Mouse (Mus musculus): ENCODE measurements around the gene Hist1h1d. TPM values are rescaled to one million over a fixed set of nuclear protein-coding genes. Genes with fewer than 3 reads are reported as not detected.
A peak's percentile ranks its signal among the peaks of the same experiment; 100 is the strongest.
"Not testable (repeated sequence)": the region's sequence is repeated elsewhere in the genome, so short reads cannot be mapped to it uniquely, and the experiment has no call there.

The Hist1h1d gene
- total RNA-seq, 2 experiments from 2014 or later = 1.6 to 2.0 TPM

DNA sequence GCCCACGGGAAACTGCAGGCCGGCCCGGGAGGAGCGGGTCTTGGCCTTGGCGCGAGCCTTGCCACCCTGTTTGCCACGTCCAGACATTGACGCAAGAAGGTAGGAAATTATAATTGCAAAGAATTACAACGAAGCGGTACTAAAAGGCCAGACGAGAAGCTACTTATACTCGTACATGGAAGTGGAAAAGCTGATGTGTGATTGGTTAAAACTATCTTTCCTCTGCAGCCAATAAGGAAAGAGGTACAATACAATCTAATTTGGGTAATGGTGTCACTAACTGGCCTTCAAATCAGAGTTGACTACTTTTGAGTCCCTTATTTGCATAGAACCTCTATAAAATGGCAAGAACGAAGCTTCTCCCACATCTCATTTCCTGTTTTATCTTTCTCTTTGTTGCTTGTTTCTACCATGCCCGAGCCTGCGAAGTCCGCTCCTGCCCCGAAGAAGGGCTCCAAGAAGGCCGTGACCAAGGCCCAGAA, 18.0 kb downstream of the Hist1h1d start, which contains the start of the genes Hist1h2ae and Hist1h2bg:
Gene Hist1h2ae (minus strand): TSS at position 199 of the 482 bp plus-strand sequence.
Gene Hist1h2bg (plus strand): TSS at position 375 of the 482 bp plus-strand sequence.
- intact Hi-C loops (cut with DNase I) = no loop called here
- DNase-seq = peak in 1 of 2 experiments; percentile 47

- DNase-seq; intact Hi-C loops (cut with DNase I): not testable (repeated sequence)
Observed at GRCm38 (mm10) chr13:23571504-23572217, 18.6 kb downstream of the Hist1h1d start.

- intact Hi-C loops (cut with DNase I) = no loop called here
- no peak for DNase-seq
Observed at GRCm38 (mm10) chr13:23572218-23573033, 19.4 kb downstream of the Hist1h1d start.

DNA sequence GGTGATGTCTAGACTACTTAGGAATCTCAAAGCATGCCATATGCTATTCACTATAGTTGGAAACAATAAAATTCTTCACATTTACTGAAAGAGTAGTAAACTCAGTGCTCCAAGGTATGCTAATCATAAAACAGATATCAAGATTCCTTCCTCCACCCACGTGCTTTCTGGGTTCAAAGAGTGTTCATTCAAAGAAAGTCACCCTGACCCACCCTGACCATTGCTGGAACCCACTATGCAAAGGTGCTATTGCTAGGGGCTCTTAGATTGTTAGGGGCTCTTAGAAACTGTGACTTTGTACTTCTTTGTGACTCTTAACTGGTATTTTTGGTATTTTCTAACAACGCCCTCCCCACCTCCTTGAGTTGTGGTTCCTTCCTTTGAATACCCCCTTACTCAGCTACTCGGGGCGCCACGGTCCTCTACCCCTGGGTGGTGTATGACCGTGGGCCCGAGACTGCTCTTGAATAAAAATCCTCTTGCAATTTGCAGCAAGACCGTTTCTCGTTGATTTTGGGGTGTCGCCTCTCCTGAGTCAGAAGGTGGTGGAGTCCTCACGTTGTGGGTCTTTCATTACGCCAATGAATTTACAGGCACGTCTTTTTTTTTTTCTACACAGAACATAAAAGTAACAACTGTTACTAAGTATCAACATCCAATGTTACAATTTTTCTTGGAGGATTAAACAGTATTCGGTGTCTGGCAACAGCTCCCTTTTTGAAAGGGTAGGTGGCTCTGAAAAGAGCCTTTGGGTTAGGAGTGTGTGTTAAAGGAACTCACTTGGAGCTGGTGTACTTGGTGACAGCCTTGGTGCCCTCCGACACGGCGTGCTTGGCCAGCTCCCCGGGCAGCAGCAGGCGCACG, 20.2 kb downstream of the Hist1h1d start:
- intact Hi-C loops (cut with DNase I); DNase-seq: not testable (repeated sequence)

GRCm38 (mm10) chr13:23573898-23574524, 20.9 kb downstream of the Hist1h1d start, which contains the start of the genes Hist1h2bf and Hist1h2ad:
Gene Hist1h2bf (minus strand): TSS chr13:23574196.
Gene Hist1h2ad (plus strand): TSS chr13:23574381.
- peak; percentile 68 to 71 for DNase-seq
- intact Hi-C loops (cut with DNase I) = not testable (repeated sequence)

DNA sequence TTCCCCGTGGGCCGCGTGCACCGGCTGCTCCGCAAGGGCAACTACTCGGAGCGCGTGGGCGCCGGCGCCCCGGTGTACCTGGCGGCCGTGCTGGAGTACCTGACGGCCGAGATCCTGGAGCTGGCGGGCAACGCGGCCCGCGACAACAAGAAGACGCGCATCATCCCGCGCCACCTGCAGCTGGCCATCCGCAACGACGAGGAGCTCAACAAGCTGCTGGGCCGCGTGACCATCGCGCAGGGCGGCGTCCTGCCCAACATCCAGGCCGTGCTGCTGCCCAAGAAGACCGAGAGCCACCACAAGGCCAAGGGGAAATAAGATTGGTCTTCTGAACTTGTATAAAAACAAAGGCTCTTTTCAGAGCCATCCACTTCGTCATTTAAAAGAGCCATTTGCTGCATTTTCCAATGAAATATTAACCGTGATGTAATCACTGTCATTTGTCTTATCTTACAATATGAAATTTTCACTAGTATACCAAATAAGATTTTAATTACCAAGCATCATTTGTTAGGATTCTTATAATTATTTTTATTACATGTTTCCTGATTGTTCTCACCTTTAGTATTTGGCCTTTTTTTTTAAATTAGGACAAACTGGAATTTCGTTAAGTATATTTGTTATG, 21.6 kb downstream of the Hist1h1d start:
- intact Hi-C loops (cut with DNase I); DNase-seq: not testable (repeated sequence)

DNA sequence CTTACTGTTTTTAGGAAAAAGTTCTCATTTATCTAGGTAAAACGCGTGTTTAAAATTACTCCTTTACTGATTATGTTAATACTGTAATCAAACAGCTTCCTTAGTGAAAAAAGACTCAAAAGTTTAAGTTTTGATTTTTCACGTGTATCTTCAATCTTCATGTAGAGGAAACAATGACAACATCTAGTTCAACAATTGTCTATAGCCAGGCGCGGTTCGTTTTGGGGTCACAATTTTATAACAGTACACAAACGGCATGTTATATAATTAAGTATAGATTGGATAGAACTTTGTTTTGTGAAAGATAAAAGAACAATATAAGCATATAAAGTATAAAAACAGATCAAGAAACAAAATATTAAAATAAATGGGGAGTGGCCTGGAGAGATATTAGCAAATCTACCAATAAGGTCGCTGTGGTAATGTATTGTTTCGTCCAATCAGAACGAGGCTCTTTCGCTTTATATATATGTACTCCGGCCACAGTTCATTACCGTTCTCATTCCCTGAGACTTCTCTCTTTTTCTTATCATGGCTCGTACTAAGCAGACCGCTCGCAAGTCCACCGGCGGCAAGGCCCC, 22.3 kb downstream of the Hist1h1d start, which contains the start of gene Hist1h3d:
Gene Hist1h3d (plus strand): TSS at position 493 of the 581 bp plus-strand sequence.
- intact Hi-C loops (cut with DNase I) = no loop called here
- DNase-seq = no peak

GRCm38 (mm10) chr13:23575864-23576313, 22.8 kb downstream of the Hist1h1d start:
- intact Hi-C loops (cut with DNase I); DNase-seq: not testable (repeated sequence)

GRCm38 (mm10) chr13:23576351-23576881, 23.4 kb downstream of the Hist1h1d start:
- intact Hi-C loops (cut with DNase I) = no loop called here
- DNase-seq = no peak

DNA sequence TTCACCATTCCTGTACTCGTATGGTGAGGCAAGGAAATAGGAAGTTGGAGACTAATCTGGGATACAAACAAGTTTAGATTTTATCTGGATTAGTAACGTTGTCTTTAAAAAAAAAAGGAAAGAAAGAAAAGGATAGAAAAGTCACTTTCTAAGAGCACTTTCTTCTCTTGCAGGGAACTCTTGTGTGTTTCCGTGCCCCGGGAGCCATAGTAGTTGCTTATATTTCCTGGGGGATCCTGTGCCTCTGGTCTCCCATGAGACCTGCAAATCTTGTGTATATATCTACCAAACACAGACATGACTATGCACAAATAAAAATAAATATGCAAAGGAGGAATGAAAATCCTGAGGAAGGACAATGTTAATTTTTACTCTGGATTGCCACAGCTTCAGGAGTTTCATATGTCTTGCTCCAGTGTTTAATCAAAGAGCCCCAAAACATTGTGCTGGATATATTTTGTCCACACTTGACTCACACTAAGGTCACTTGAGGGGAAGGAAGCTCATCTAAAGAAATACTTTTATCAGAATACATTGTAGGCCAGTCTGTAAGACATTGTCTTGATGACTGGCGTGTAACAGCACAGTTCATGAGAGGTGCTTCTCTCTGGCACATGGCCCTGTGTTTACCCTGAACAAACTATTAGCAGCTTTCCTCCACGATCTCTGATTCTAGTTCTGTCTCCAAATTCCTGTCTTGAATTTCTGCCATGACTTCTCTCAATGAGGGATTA, 24.0 kb downstream of the Hist1h1d start:
- no peak for DNase-seq
- intact Hi-C loops (cut with DNase I) = no loop called here

DNA sequence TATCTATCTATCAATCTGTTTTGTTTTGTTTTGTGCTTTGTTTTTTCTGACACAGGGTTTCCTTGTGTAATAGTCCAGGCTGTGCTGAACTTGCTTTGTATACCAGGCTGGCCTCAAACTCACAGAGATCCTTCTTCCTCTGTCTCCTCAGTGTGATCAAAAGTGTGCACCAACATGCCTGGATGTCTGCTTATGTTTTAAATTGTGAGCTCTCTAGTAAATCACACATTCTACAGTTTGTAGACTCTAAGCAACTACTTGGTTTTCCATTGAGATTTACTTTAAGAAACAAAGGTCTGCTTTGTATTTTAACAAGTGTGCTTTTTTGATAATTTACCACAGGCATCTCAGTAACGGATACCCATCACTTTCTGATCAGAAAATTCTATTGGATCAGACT, 24.8 kb downstream of the Hist1h1d start:
- intact Hi-C loops (cut with DNase I) = no loop called here

GRCm38 (mm10) chr13:23581408-23582218, 28.6 kb downstream of the Hist1h1d start, which contains the start of gene Hist1h4d:
Gene Hist1h4d (plus strand): TSS chr13:23581598.
- DNase-seq = peak; percentile 89 to 91
- intact Hi-C loops (cut with DNase I) = loop anchor here (1.0 to 10.0 kb wide), 3 partner anchors 40 to 1867 kb away; partner anchors contain the start of genes Hist1h2ai, Hist1h2bb, Hist1h2be and Hist1h2bl

More for the DNA sequence above, 24.8 kb downstream of the Hist1h1d start:
- DNase-seq = no peak

- no peak for DNase-seq
- intact Hi-C loops (cut with DNase I) = loop anchor here (1.0 to 10.0 kb wide), 3 partner anchors 39 to 1868 kb away; partner anchors contain the start of genes Hist1h2ai, Hist1h2bb, Hist1h2be and Hist1h2bl
Observed at GRCm38 (mm10) chr13:23582219-23583056, 29.4 kb downstream of the Hist1h1d start.

GRCm38 (mm10) chr13:23583387-23584068, 30.5 kb downstream of the Hist1h1d start:
- intact Hi-C loops (cut with DNase I) = loop anchor here (5.0 to 10.0 kb wide), 2 partner anchors 164 to 1869 kb away; partner anchors contain the start of genes Hist1h2ai, Hist1h2bb, Hist1h2bl and Hist1h3c

DNA sequence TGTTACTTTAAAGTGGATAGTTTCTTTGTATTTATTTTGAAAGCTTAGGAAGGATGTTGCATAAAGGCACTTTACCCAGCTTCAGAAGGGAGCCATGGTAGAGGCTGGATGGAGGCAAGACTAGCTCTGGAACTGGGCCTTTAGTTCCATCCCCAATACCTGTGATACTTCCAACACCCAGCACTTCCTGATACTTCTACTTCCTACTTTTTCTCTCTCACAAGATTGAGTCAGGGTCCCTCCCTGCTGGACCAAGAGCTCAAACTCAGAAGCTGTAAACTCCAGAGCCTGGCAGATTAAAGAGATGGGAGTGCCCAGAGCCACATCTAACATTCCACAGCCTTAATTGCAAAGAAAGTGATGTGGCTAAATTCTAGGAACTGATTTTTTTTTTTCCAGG, 31.3 kb downstream of the Hist1h1d start:
- intact Hi-C loops (cut with DNase I) = loop anchor here (5.0 to 10.0 kb wide), 2 partner anchors 163 to 1870 kb away; partner anchors contain the start of genes Hist1h2ai, Hist1h2bb, Hist1h2bl and Hist1h3c
- DNase-seq = no peak

More at GRCm38 (mm10) chr13:23583387-23584068, 30.5 kb downstream of the Hist1h1d start:
- no peak for DNase-seq

Data from gastrocnemius, postnatal 36 days (tissue).